Mouse (Mus musculus) testis, adult 2 months (tissue): ENCODE results near the gene Colgalt2. TPM values are rescaled to one million over a fixed set of nuclear protein-coding genes. Genes with fewer than 3 reads are reported as not detected.

Experiments used
- H3K27ac ChIP-seq: fragments of 200-500 bp; 2 replicates; pipeline ENCODE4 v1.5.1; 2012; ENCODE audit warnings: low read depth, low read length; ENCODE audit not compliant: control insufficient read depth, insufficient read depth
- H3K27me3 ChIP-seq: fragments of 200-500 bp; 2 replicates; pipeline ENCODE4 v1.6.1; 2012; ENCODE audit warnings: mild to moderate bottlenecking, low read length, moderate library complexity; ENCODE audit not compliant: control insufficient read depth, insufficient read depth
- H3K36me3 ChIP-seq: fragments of 200-500 bp; 2 replicates; pipeline ENCODE4 v1.6.1; 2012; ENCODE audit warnings: mild to moderate bottlenecking, low read length; ENCODE audit not compliant: control insufficient read depth, insufficient read depth
- H3K4me1 ChIP-seq: fragments of 200-500 bp; 2 replicates; pipeline ENCODE4 v1.6.1; 2012; ENCODE audit warnings: low read length; ENCODE audit not compliant: control insufficient read depth, insufficient read depth
- H3K4me3 ChIP-seq: fragments of 200-500 bp; 2 replicates; pipeline ENCODE4 v1.5.1; 2012; ENCODE audit warnings: low read depth, mild to moderate bottlenecking, low read length, moderate library complexity, mixed read lengths; ENCODE audit not compliant: control insufficient read depth
- CTCF ChIP-seq: fragments of 200-500 bp; IDR thresholded peaks from 2 replicates; pipeline ENCODE4 v1.5.1; 2012; ENCODE audit warnings: low read depth, mild to moderate bottlenecking, inconsistent platforms, low read length, moderate library complexity; ENCODE audit not compliant: control insufficient read depth, insufficient read depth, insufficient replicate concordance
- POLR2A ChIP-seq: fragments of 200-500 bp; IDR thresholded peaks from 2 replicates; pipeline ENCODE4 v1.6.1; 2012; ENCODE audit warnings: low read depth, mild to moderate bottlenecking, inconsistent platforms, low read length, moderate library complexity; ENCODE audit not compliant: control insufficient read depth
- polyA plus RNA-seq: library from polyadenylated mRNA; depleted of rRNA; stranded (reverse); fragments of >200 nt; gene quantifications from 2 replicates; pipeline ENCODE4 v1.2.3, GENCODE M21; 2012

Colgalt2 gene
- polyA plus RNA-seq, 1 experiment = 0.07 TPM

DNA sequence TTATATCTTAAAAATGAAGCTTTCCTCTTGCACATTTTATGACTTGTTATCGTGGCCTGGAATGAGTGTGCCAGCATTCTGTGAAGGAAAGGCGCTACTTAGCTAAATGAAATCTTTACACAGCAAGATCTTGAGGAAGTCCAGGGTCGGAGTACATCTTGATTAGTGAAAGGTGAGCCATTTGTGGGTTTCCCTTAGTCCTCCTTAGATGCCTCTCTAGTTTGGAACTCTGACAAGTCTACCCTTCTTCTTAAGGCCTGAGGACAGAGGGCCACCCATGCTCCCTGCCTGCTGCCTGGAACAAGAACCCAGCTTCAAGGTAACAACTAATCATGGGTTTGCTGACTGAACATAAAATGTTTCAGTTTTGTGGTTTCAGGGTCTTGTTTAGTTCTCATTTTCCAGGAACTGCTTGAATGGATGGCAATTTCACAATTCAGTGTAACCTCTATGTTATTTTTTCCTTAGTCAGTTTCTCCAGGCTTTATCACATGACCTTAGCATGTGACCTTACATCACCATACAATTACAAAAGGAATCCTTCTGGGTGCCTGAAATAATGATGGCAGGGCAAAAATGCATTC is 140.8 kb downstream of the Colgalt2 start:
- TF ChIP-seq POLR2A (no peak), CTCF (no peak)
- Histone ChIP-seq H3K36me3 (no peaks in the 10 kb centered on the region; the same call in 1 of the 2 replicates), H3K27ac (no peak overlapping the region), H3K4me1 (no peaks in the 10 kb centered on the region), H3K4me3 (no peak overlapping the region), H3K27me3 (no peaks in the 10 kb centered on the region)

- peaks cover 2% of the 10 kb centered on the region; the same call in 1 of the 2 replicates for H3K36me3 ChIP-seq
- H3K27ac ChIP-seq = no peak overlapping the region
- no peaks in the 10 kb centered on the region for H3K4me1 ChIP-seq
- H3K27me3 ChIP-seq = no peaks in the 10 kb centered on the region
- H3K4me3 ChIP-seq = no peak overlapping the region
- TF ChIP-seq CTCF = no peak
- no peak for TF ChIP-seq POLR2A
These were observed 143.2 kb downstream of the Colgalt2 start for GRCm38 (mm10) chr1:152542747-152543378.

GRCm38 (mm10) chr1:152543449-152544159 is 144.0 kb downstream of the Colgalt2 start:
- Histone ChIP-seq H3K4me3 (no peak overlapping the region), H3K4me1 (no peaks in the 10 kb centered on the region), H3K27me3 (no peaks in the 10 kb centered on the region), H3K27ac (no peak overlapping the region), H3K36me3 (peaks cover 3% of the 10 kb centered on the region; the same call in 1 of the 2 replicates)
- TF ChIP-seq POLR2A (no peak), CTCF (no peak)

- TF ChIP-seq CTCF (no peak), POLR2A (no peak)
- no peak overlapping the region for H3K4me3 ChIP-seq
- no peak overlapping the region for H3K27ac ChIP-seq
- no peaks in the 10 kb centered on the region for H3K27me3 ChIP-seq
- no peaks in the 10 kb centered on the region for H3K4me1 ChIP-seq
- peaks cover 3% of the 10 kb centered on the region; the same call in 1 of the 2 replicates for H3K36me3 ChIP-seq
These were observed 149.6 kb downstream of the Colgalt2 start for GRCm38 (mm10) chr1:152549061-152549738.

DNA sequence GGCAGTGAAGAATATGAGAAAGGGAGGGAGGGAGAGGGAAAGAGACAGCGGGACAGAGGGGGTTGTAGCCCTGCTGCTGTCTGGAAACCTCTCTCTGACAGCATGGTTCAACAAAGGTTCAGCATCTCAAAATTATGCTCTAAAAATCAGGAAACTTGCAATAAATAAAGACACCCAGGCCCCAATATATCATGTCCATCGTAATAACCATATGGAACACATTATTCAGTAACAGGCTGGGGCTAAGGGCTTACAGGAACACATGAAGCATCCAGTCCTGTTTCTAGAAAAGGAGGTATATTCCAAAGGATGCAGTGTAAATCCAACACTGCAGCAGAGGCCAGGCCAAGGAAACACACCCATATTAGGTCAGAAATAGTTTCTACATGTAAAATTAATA is 150.9 kb downstream of the Colgalt2 start:
- Histone ChIP-seq H3K27me3 (no peaks in the 10 kb centered on the region), H3K4me1 (no peaks in the 10 kb centered on the region), H3K36me3 (peaks cover 3% of the 10 kb centered on the region; the same call in 1 of the 2 replicates), H3K27ac (no peak overlapping the region), H3K4me3 (no peak overlapping the region)
- TF ChIP-seq POLR2A = no peak
- no peak for TF ChIP-seq CTCF

- Histone ChIP-seq H3K27me3 (no peaks in the 10 kb centered on the region), H3K4me1 (0 out of 2 replicates have a peak, but pooled peaks cover under 1% of the 10 kb centered on the region), H3K36me3 (peaks cover 3% of the 10 kb centered on the region; the same call in 1 of the 2 replicates), H3K4me3 (no peak overlapping the region), H3K27ac (no peak overlapping the region)
- TF ChIP-seq CTCF (no peak), POLR2A (no peak)
These were observed 151.3 kb downstream of the Colgalt2 start for GRCm38 (mm10) chr1:152550973-152551372.

DNA sequence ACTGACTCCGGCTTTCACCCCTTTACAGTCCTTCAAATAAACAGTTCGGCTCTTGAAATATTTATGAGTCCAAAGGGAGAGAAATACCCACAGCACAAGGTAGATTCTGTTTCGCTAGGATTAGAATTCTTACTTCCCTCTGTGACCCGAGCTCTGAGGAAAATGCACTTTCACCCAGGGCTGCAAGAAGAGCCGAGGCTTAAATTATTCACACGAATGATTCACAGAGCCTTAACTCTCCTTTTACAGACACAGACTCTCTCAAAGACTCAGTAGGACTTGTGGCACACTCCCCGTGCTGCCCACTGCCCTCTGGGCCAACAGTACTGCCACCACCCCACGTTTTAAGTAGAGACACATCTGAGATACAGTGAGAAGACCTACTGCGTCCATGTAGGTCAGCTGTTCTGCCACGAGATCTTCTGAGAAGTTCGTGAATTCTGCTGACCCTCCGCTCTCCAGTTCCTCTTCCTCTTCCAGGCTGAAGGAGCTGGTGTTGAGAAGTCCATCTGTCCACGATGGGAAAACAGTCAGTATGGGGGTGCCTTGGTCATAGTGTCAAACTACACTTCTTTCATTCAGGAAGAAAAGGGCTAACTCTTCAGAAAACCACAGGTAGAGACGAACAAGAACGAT is 154.4 kb downstream of the Colgalt2 start:
- TF ChIP-seq POLR2A = no peak
- Histone ChIP-seq H3K36me3 (no peaks in the 10 kb centered on the region; the same call in 1 of the 2 replicates), H3K4me3 (no peak overlapping the region), H3K27me3 (no peaks in the 10 kb centered on the region), H3K27ac (no peak overlapping the region), H3K4me1 (peaks cover 2% of the 10 kb centered on the region; the same call in 1 of the 2 replicates)
